Mouse (Mus musculus) adrenal gland (tissue): ENCODE data around the gene Smim20.

Source experiments
- intact Hi-C: fragments of 180-260 bp; cut with DNase I; formaldehyde crosslinking; loops from one replicate; pipeline ENCODE4 v1.15.1; 2025

Gene Smim20

GRCm38 (mm10) chr5:53265740-53266139 lies 1.1 kb upstream of the Smim20 start:
- intact Hi-C loops, result no loop called here

- intact Hi-C loops, result no loop called here
Observed at GRCm38 (mm10) chr5:53266181-53266580, 702 bp upstream of the Smim20 start.

GRCm38 (mm10) chr5:53268095-53268692 lies 1.3 kb downstream of the Smim20 start:
- intact Hi-C loops, result no loop called here

- intact Hi-C loops, result no loop called here
Observed at GRCm38 (mm10) chr5:53269799-53270198, 2.9 kb downstream of the Smim20 start.

GRCm38 (mm10) chr5:53270947-53271711 lies 4.2 kb downstream of the Smim20 start:
- intact Hi-C loops, result no loop called here

- intact Hi-C loops, result no loop called here
Observed at GRCm38 (mm10) chr5:53272626-53273025, 5.7 kb downstream of the Smim20 start.

GRCm38 (mm10) chr5:53273699-53274430 lies 7.0 kb downstream of the Smim20 start:
- intact Hi-C loops, result no loop called here

GRCm38 (mm10) chr5:53274811-53275355 lies 8.0 kb downstream of the Smim20 start:
- intact Hi-C loops, result no loop called here

- intact Hi-C loops, result no loop called here
Observed at GRCm38 (mm10) chr5:53275376-53275775, 8.5 kb downstream of the Smim20 start.

- intact Hi-C loops, result no loop called here
Observed at GRCm38 (mm10) chr5:53276470-53277022, 9.7 kb downstream of the Smim20 start.

- intact Hi-C loops, result no loop called here
Observed at GRCm38 (mm10) chr5:53277716-53278263, 10.9 kb downstream of the Smim20 start.

- intact Hi-C loops, result no loop called here
Observed at GRCm38 (mm10) chr5:53279216-53279813, 12.4 kb downstream of the Smim20 start.

- intact Hi-C loops, result no loop called here
Observed at GRCm38 (mm10) chr5:53282487-53282886, 15.6 kb downstream of the Smim20 start.

- intact Hi-C loops, result no loop called here
Observed at GRCm38 (mm10) chr5:53286406-53286805, 19.5 kb downstream of the Smim20 start.

GRCm38 (mm10) chr5:53289438-53289837 lies 22.6 kb downstream of the Smim20 start:
- intact Hi-C loops, result no loop called here

- intact Hi-C loops, result no loop called here
Observed at GRCm38 (mm10) chr5:53294627-53295026, 27.7 kb downstream of the Smim20 start.

GRCm38 (mm10) chr5:53296961-53297360 lies 30.1 kb downstream of the Smim20 start:
- intact Hi-C loops, result no loop called here

GRCm38 (mm10) chr5:53301496-53301895 lies 34.6 kb downstream of the Smim20 start:
- intact Hi-C loops, result no loop called here

- intact Hi-C loops, result no loop called here
Observed at GRCm38 (mm10) chr5:53302895-53303670, 36.2 kb downstream of the Smim20 start.

- intact Hi-C loops, result no loop called here
Observed at GRCm38 (mm10) chr5:53303941-53304340, 37.1 kb downstream of the Smim20 start.
